Mouse (Mus musculus) lung, postnatal 0 days (tissue): ENCODE data around the gene Supt5.

Experiments used
- CTCF ChIP-seq: IDR thresholded peaks from 2 replicates; pipeline ENCODE4 v1.5.1; 2016; ENCODE audit warnings: antibody characterized with exemption, mild to moderate bottlenecking
- EP300 ChIP-seq: IDR thresholded peaks from 2 replicates; pipeline ENCODE4 v1.6.1; 2016; ENCODE audit warnings: antibody characterized with exemption, mild to moderate bottlenecking, control low read depth

DNA sequence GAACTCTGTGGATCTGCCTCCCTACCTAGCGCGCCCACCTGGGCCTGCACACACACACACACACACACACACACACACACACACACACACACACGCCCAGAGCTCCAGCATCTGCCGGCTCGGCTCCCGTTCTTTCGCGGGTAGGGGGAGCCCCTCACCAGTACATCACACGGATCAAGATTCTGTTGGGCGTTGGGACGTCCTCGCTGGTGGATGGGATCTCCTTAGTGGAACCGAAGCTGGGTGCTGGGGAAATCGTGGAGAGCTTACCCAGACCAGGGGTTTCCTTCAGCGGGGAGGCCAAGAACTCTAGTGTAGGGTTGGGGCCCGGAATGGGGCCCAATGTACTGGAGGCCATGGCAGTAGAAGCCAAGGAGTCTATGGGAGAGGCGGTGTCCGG is 48.4 kb downstream of the Supt5 start:
- TF ChIP-seq CTCF (peak; percentile 29; the same call in 1 of the 2 replicates), EP300 (no peak)
